Mouse (Mus musculus) WW6 (cell line): ENCODE measurements around the gene Traf1.

ENCODE experiments used
- DNase-seq: peaks from one replicate; pipeline ENCODE4 v3.0.0-alpha.2; 2013; ENCODE audit warnings: low read depth, low spot score

Gene Traf1

GRCm38 (mm10) chr2:34941061-34941675 is 20.4 kb downstream of the Traf1 start:
- DNase-seq, result no peak

- no peak for DNase-seq
These were observed 21.3 kb downstream of the Traf1 start for GRCm38 (mm10) chr2:34940246-34940645.

GRCm38 (mm10) chr2:34938269-34939208 is 23.0 kb downstream of the Traf1 start:
- no peak for DNase-seq

- DNase-seq, result no peak
These were observed 24.1 kb downstream of the Traf1 start for GRCm38 (mm10) chr2:34937460-34937859.

GRCm38 (mm10) chr2:34927320-34927719 is 34.3 kb downstream of the Traf1 start:
- no peak for DNase-seq

GRCm38 (mm10) chr2:34922729-34923128 is 38.8 kb downstream of the Traf1 start:
- no peak for DNase-seq

GRCm38 (mm10) chr2:34920144-34920543 is 41.4 kb downstream of the Traf1 start:
- no peak for DNase-seq

GRCm38 (mm10) chr2:34915103-34915502 is 46.5 kb downstream of the Traf1 start:
- DNase-seq, result no peak

- no peak for DNase-seq
These were observed 46.8 kb downstream of the Traf1 start for GRCm38 (mm10) chr2:34914823-34915082.

GRCm38 (mm10) chr2:34914069-34914822 is 47.3 kb downstream of the Traf1 start:
- no peak for DNase-seq

- DNase-seq, result no peak
These were observed 48.1 kb downstream of the Traf1 start, which contains the start of gene Phf19 for GRCm38 (mm10) chr2:34913218-34914068. TSS of gene Phf19 (minus strand) at chr2:34914026.

GRCm38 (mm10) chr2:34912613-34913012 is 49.0 kb downstream of the Traf1 start:
- no peak for DNase-seq

- DNase-seq, result no peak
These were observed 49.7 kb downstream of the Traf1 start for GRCm38 (mm10) chr2:34911871-34912270.

GRCm38 (mm10) chr2:34909719-34910118 is 51.9 kb downstream of the Traf1 start:
- no peak for DNase-seq

GRCm38 (mm10) chr2:34906861-34907604 is 54.5 kb downstream of the Traf1 start:
- DNase-seq, result no peak

GRCm38 (mm10) chr2:34906426-34906825 is 55.1 kb downstream of the Traf1 start:
- no peak for DNase-seq

- DNase-seq, result peak; percentile 84
These were observed 56.6 kb downstream of the Traf1 start for GRCm38 (mm10) chr2:34904849-34905542.

- DNase-seq, result no peak
These were observed 57.7 kb downstream of the Traf1 start for GRCm38 (mm10) chr2:34903652-34904405.

- no peak for DNase-seq
These were observed 58.4 kb downstream of the Traf1 start for GRCm38 (mm10) chr2:34903191-34903590.
